Mouse (Mus musculus) liver, adult 2 months (tissue): ENCODE results near the gene Lonp1.

ENCODE experiments used
- CTCF ChIP-seq: fragments of 200-500 bp; IDR thresholded peaks from 2 replicates; pipeline ENCODE4 v1.5.1; 2011; ENCODE audit warnings: low read depth, low read length, control low read depth
- POLR2A ChIP-seq: fragments of 200-500 bp; IDR thresholded peaks from 2 replicates; pipeline ENCODE4 v1.6.1; 2011; ENCODE audit warnings: low read length, control low read depth; ENCODE audit not compliant: insufficient read depth; ENCODE audit errors: extremely low read depth

DNA sequence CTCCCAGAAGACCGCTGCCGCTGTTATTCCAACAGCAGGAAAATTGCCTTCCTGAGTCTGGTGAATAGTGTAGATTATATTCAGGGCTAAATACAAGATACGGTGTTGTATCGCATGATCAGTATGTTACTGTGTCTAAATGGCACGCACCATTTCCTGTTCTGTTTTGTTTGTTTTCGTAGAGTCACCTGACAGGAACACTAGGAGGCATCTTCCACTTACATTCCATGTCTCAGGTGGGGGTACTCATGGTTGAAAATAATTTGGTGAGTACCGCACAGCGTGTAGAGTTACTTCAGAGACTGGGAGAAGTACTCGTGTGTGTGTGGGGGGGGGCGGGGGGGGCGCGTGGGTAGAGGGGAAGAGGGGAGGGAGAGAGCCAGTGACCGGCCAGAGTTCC, 20.9 kb upstream of the Lonp1 start:
- no peak for TF ChIP-seq CTCF
- no peak for TF ChIP-seq POLR2A
